Mouse (Mus musculus) heart, embryonic 16.5 days (tissue): ENCODE results near the gene Olfr1136. TPM values are rescaled to one million over a fixed set of nuclear protein-coding genes. Genes with fewer than 3 reads are reported as not detected.

ENCODE experiments used
- ATAC-seq: fragments of 200-750 bp; cut with Nextera tagmentation; replicated peaks from 2 replicates; pipeline ENCODE4 v1.8.0; 2017; ENCODE audit warnings: moderate number of reproducible peaks; ENCODE audit not compliant: insufficient read depth, low FRiP score; ENCODE audit errors: extremely low read depth
- H3K27ac ChIP-seq: fragments of 300-500 bp; sonication (generic); 2 replicates; pipeline ENCODE4 v1.5.1; 2014; ENCODE audit warnings: mild to moderate bottlenecking, low read length, control low read depth, moderate library complexity
- H3K27me3 ChIP-seq: fragments of 300-500 bp; sonication (generic); 2 replicates; pipeline ENCODE4 v1.6.1; 2014; ENCODE audit warnings: low read length, mixed read lengths; ENCODE audit not compliant: control insufficient read depth, insufficient read depth
- H3K36me3 ChIP-seq: fragments of 300-500 bp; sonication (generic); 2 replicates; pipeline ENCODE4 v1.6.1; 2014; ENCODE audit not compliant: control insufficient read depth, insufficient read depth
- H3K4me1 ChIP-seq: fragments of 300-500 bp; sonication (generic); 2 replicates; pipeline ENCODE4 v1.6.1; 2014; ENCODE audit warnings: low read length, mixed read lengths; ENCODE audit not compliant: control insufficient read depth, insufficient read depth
- H3K4me2 ChIP-seq: fragments of 300-500 bp; sonication (generic); 2 replicates; pipeline ENCODE4 v1.6.1; 2014; ENCODE audit warnings: low read depth, mild to moderate bottlenecking, control low read depth, low read length
- H3K4me3 ChIP-seq: fragments of 300-500 bp; sonication (generic); 2 replicates; pipeline ENCODE4 v1.5.1; 2014; ENCODE audit warnings: mild to moderate bottlenecking, control low read depth, low read length
- H3K9ac ChIP-seq: fragments of 300-500 bp; sonication (generic); 2 replicates; pipeline ENCODE4 v1.6.1; 2014; ENCODE audit warnings: low read length, control low read depth
- H3K9me3 ChIP-seq: fragments of 300-500 bp; sonication (generic); replicated peaks from 2 replicates; pipeline ENCODE4 v1.6.1; 2016; ENCODE audit warnings: low read length; ENCODE audit not compliant: control insufficient read depth
- WGBS: fragments of 180-500 bp; shearing (Covaris S2); extraction: QIAGEN DNeasy Blood & Tissue Kit; methylation state at CpG from one replicate; pipeline ENCODE4 v1.1.7; 2014; 5-methylcytosine and 5-hydroxymethylcytosine counted together
- polyA plus RNA-seq: library from polyadenylated mRNA; unstranded; fragments of >200 nt; fragmentation: Nextera tagmentation; extraction: Ambion mirVana; gene quantifications from 2 replicates; pipeline ENCODE4 v1.2.1, GENCODE M21; 2015

The Olfr1136 gene
- not detected in 2 replicates for polyA plus RNA-seq

DNA sequence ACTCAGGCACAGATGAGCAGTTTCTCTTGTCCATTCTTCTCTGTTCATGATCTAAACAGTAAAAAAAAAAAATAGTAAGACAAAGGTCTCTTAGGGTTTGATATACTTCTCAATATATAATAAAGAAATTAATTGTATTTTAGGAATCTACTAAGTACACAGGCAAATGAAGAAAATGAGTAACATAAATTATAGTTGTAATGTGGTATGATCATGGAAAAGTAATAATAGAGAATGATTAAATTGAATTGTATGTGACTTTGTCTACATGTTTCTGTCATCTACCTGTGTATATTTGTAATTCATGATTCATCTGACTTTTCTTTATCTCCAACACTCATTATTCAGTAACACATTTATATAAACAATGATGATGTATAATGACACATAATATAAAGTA lies at the start of gene Olfr1136:
Gene Olfr1136, minus strand, starts transcription at position 101 of the 400 bp plus-strand sequence.
- Histone ChIP-seq H3K4me3 (no peak within 1 kb of the TSS), H3K4me1 (no peaks in the 10 kb centered on the region), H3K27ac (no peak within 1 kb of the TSS), H3K9ac (no peak within 1 kb of the TSS), H3K9me3 (no peaks in the 10 kb centered on the region), H3K4me2 (no peak within 1 kb of the TSS), H3K36me3 (no peaks in the 10 kb centered on the region), H3K27me3 (no peaks in the 10 kb centered on the region)
- no peak for ATAC-seq

DNA sequence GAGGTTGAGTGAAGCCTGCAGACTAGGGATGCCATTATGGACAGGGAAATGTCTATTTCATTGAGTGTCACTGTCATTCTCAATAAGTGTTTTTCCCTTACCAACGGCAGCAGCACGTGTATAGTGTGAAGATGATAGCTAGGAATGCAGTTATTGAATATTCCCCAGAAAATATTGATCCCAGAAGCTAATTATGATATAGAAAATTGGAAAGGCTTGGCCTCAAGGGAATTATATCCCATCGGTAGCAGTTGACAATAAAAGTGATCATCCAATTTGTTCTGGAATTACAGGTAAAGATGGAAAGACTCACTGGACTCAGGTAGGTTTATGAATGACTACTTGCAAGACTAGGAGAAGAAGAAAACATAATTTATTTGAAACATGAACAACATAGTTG lies 49.7 kb upstream of the Olfr1136 start, which contains the start of gene Olfr1140:
Gene Olfr1140, plus strand, starts transcription at position 301 of the 400 bp plus-strand sequence.
- H3K9me3 ChIP-seq: no peaks in the 10 kb centered on the region
- no peak within 1 kb of the TSS for H3K4me3 ChIP-seq
- H3K9ac ChIP-seq: no peak within 1 kb of the TSS
- H3K4me1 ChIP-seq: no peaks in the 10 kb centered on the region
- no peak within 1 kb of the TSS for H3K27ac ChIP-seq
- no peaks in the 10 kb centered on the region for H3K27me3 ChIP-seq
- no peaks in the 10 kb centered on the region for H3K36me3 ChIP-seq
- no peak within 1 kb of the TSS for H3K4me2 ChIP-seq
- ATAC-seq: no peak
- 66% methylated on average over 3 of the region's 3 CpGs for WGBS

DNA sequence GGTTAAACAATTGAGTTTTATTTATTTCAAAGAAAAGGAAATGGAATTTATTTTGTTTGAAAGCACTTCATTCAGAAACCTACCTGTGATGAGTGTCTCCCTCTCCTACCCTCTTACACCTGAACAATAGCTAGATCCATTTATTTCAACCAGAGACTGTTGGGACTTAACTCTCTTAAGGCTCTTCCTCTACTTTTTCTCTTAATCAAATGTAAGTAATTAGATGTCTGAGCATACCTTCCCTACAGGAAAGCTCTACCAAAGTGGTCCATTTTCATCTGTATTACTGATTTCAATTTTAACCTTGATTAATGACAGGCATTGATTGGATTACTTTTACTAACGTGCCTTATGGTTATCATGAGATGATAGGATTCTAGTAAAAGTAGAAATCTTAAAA lies 46.1 kb upstream of the Olfr1136 start, which contains the start of gene Olfr1138:
Gene Olfr1138, minus strand, starts transcription at position 101 of the 400 bp plus-strand sequence.
- no peak within 1 kb of the TSS for H3K9ac ChIP-seq
- ATAC-seq: no peak
- WGBS: 73% methylated on average over 1 of the region's 1 CpGs
- H3K4me3 ChIP-seq: no peak within 1 kb of the TSS
- no peaks in the 10 kb centered on the region for H3K4me1 ChIP-seq
- no peaks in the 10 kb centered on the region for H3K27me3 ChIP-seq
- H3K36me3 ChIP-seq: no peaks in the 10 kb centered on the region
- H3K4me2 ChIP-seq: no peak within 1 kb of the TSS
- H3K9me3 ChIP-seq: no peaks in the 10 kb centered on the region
- H3K27ac ChIP-seq: no peak within 1 kb of the TSS

DNA sequence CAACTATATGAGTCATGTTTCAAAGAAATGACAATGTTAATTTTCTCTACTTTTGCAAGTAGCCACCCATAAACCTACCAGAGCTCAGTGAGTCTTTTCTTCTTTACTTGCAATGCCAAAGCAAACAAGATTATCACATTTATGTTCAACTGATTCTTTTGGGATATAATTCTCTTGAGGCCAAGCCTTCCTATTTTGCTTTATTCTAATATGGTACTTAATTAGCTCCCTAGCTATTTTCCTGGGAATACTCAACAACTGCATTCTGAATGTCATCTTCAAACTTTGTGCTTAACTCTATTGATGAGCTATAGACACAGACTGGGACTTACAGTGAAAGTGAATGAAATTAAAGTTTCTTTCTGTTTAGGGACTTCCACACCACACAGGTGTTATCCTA lies 19.3 kb upstream of the Olfr1136 start, which contains the start of gene Olfr1137:
Gene Olfr1137, minus strand, starts transcription at position 101 of the 400 bp plus-strand sequence.
- no peak for ATAC-seq
- Histone ChIP-seq H3K27ac (no peak within 1 kb of the TSS), H3K9ac (no peak within 1 kb of the TSS), H3K9me3 (no peaks in the 10 kb centered on the region), H3K36me3 (no peaks in the 10 kb centered on the region), H3K4me3 (no peak within 1 kb of the TSS), H3K4me1 (no peaks in the 10 kb centered on the region), H3K27me3 (no peaks in the 10 kb centered on the region), H3K4me2 (no peak within 1 kb of the TSS)

DNA sequence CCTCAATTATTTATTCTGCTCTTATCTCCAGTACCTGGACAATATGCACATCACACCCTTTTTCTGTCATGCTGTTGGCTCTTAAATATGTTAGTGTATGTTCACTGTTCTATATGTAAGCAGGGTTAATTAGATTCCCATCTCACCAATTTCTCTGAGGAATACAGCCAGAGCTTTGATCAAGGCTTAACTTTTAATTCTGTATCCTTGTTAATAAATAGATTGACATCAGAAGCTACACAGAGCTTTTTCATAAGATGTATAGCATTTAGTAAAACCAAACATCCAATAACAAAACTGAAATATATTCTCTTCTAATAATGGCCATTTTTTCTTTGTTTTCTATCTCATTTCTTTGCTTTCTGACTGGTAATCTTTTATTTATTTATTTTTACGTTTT lies 20.2 kb downstream of the Olfr1136 start, which contains the start of gene Olfr1135:
Gene Olfr1135, minus strand, starts transcription at position 101 of the 400 bp plus-strand sequence.
- Histone ChIP-seq H3K4me2 (no peak within 1 kb of the TSS), H3K9ac (no peak within 1 kb of the TSS), H3K27ac (no peak within 1 kb of the TSS), H3K27me3 (no peaks in the 10 kb centered on the region), H3K4me3 (no peak within 1 kb of the TSS), H3K36me3 (no peaks in the 10 kb centered on the region), H3K4me1 (no peaks in the 10 kb centered on the region), H3K9me3 (no peaks in the 10 kb centered on the region)
- WGBS: 9% methylated on average over 1 of the region's 1 CpGs
- ATAC-seq: no peak

DNA sequence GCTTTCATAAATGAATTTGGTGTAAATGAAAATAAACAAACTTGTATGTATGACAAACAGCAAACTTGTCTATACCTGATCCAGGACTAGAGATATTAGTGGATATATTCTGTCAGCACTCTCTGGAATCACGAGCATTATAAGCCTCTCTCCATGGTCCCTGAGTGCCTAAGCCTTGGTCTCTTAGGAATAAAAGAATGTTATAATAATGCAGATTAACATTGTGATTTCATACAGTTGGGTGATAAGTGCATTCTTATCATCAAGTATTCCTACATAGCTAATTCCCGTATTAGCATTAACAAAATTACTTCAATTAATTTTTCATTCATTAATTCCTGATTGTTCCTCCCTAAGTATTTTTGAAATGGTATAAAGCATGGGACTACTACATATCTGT lies 35.4 kb downstream of the Olfr1136 start, which contains the start of gene Olfr1134:
Gene Olfr1134, minus strand, starts transcription at position 101 of the 400 bp plus-strand sequence.
- WGBS: 75% methylated on average over 2 of the region's 2 CpGs

DNA sequence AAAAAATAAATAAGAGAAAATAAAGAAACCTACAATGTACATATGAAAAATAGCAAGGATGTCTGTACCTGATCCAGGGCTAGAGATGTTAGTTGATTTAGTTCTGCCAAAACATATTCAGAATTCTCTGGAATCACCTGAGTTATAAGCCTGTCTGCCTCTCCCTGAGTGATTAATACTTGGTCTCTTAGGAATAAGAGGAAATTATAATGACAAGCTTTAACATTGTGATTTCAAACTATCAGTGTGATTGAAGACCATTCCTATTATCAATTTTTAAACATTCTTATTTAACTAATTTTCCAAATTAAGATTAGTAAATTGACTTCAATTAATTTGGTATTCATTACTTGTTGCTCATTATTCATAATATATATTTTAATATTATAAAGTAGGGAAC lies 46.5 kb downstream of the Olfr1136 start, which contains the start of gene Olfr1133:
Gene Olfr1133, minus strand, starts transcription at position 101 of the 400 bp plus-strand sequence.
- Histone ChIP-seq H3K9ac (no peak within 1 kb of the TSS), H3K4me2 (no peak within 1 kb of the TSS), H3K4me1 (no peaks in the 10 kb centered on the region), H3K27ac (no peak within 1 kb of the TSS), H3K27me3 (no peaks in the 10 kb centered on the region), H3K9me3 (no peaks in the 10 kb centered on the region), H3K4me3 (no peak within 1 kb of the TSS), H3K36me3 (no peaks in the 10 kb centered on the region)
- ATAC-seq: no peak

More for the DNA sequence above, 35.4 kb downstream of the Olfr1136 start, which contains the start of gene Olfr1134:
- no peak for ATAC-seq
- no peak within 1 kb of the TSS for H3K4me3 ChIP-seq
- H3K27me3 ChIP-seq: no peaks in the 10 kb centered on the region
- no peaks in the 10 kb centered on the region for H3K36me3 ChIP-seq
- H3K27ac ChIP-seq: no peak within 1 kb of the TSS
- H3K9me3 ChIP-seq: no peaks in the 10 kb centered on the region
- no peak within 1 kb of the TSS for H3K9ac ChIP-seq
- no peaks in the 10 kb centered on the region for H3K4me1 ChIP-seq
- H3K4me2 ChIP-seq: no peak within 1 kb of the TSS

Other genes with a start within 250 kb of the Olfr1136 start
- gene Olfr1126, start 240.0 kb downstream of the Olfr1136 start, polyA plus RNA-seq: not detected in 2 replicates
- not detected in 2 replicates for gene Pramel7, start 196.9 kb downstream of the Olfr1136 start, polyA plus RNA-seq
- not detected in 2 replicates for gene Pramel6, start 187.4 kb downstream of the Olfr1136 start, polyA plus RNA-seq
- gene Olfr153, start 162.2 kb downstream of the Olfr1136 start, polyA plus RNA-seq: not detected in 2 replicates
- gene Olfr1128, start 148.4 kb downstream of the Olfr1136 start, polyA plus RNA-seq: not detected in 2 replicates
- not detected in 2 replicates for gene Olfr1129, start 120.0 kb downstream of the Olfr1136 start, polyA plus RNA-seq
- not detected in 2 replicates for gene Olfr1130, start 87.7 kb downstream of the Olfr1136 start, polyA plus RNA-seq
- gene Olfr1131, start 66.8 kb downstream of the Olfr1136 start, polyA plus RNA-seq: not detected in 2 replicates
- not detected in 2 replicates for gene Olfr1132, start 56.4 kb downstream of the Olfr1136 start, polyA plus RNA-seq
- not detected in 2 replicates for gene Olfr1133, start 46.6 kb downstream of the Olfr1136 start, polyA plus RNA-seq
- gene Olfr1134, start 35.5 kb downstream of the Olfr1136 start, polyA plus RNA-seq: not detected in 2 replicates
- gene Olfr1135, start 20.3 kb downstream of the Olfr1136 start, polyA plus RNA-seq: not detected in 2 replicates
- not detected in 2 replicates for gene Olfr1137, start 19.2 kb upstream of the Olfr1136 start, polyA plus RNA-seq
- not detected in 2 replicates for gene Olfr1138, start 46.0 kb upstream of the Olfr1136 start, polyA plus RNA-seq
- gene Olfr1140, start 49.8 kb upstream of the Olfr1136 start, polyA plus RNA-seq: not detected in 2 replicates
- gene Olfr1141, start 60.0 kb upstream of the Olfr1136 start, polyA plus RNA-seq: not detected in 2 replicates
- not detected in 2 replicates for gene Olfr152, start 85.5 kb upstream of the Olfr1136 start, polyA plus RNA-seq
- gene Olfr1143, start 106.6 kb upstream of the Olfr1136 start, polyA plus RNA-seq: not detected in 2 replicates
- gene Olfr1145, start 115.9 kb upstream of the Olfr1136 start, polyA plus RNA-seq: not detected in 2 replicates
- gene Olfr1148, start 136.6 kb upstream of the Olfr1136 start, polyA plus RNA-seq: not detected in 2 replicates
- gene Olfr1150-ps1, start 150.0 kb upstream of the Olfr1136 start, polyA plus RNA-seq: not detected in 2 replicates
- gene Olfr1151, start 161.9 kb upstream of the Olfr1136 start, polyA plus RNA-seq: not detected in 2 replicates
- gene Olfr1152, start 172.5 kb upstream of the Olfr1136 start, polyA plus RNA-seq: not detected in 2 replicates
- not detected in 2 replicates for gene Olfr1153, start 201.0 kb upstream of the Olfr1136 start, polyA plus RNA-seq
- gene Olfr1154, start 211.2 kb upstream of the Olfr1136 start, polyA plus RNA-seq: not detected in 2 replicates